ENCODE assay signal across 10 mouse cellular contexts in the genomic region with DNA sequence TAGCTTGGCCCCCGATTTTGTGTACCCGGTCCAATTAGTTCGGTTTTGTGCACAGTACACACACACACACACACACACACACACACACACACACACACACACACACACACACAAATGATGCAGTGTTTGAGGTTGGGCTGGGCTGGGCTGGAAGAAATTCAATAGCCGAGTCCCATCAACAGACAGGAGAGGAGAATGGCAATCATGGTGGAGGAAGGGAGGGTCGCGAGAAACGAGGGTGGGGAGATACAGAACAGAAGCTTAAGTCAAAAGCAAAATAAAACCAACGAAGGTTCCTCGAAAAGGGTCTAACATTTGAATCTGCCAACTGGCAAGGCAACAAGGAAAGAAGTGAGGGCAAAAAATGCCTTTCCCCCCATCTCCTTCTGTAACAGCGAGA. TPM values are rescaled to one million over a fixed set of nuclear protein-coding genes. Genes with fewer than 3 reads are reported as not detected.
A peak's percentile ranks its signal among the peaks of the same experiment; 100 is the strongest.
DNase-seq lines count a peak whose midpoint lies in the region; ATAC-seq and TF ChIP-seq lines count a peak whose summit lies in the region.
"Had no signal": no experiment of that assay in that cellular context is flagged by ENCODE, and none has a peak within 500 bp of the region (broad histone marks: within the 10 kb centered on the region; RNA-seq: fewer than 3 reads in every experiment).

No protein-coding gene starts in this region.

- H3K36me3 ChIP-seq in hindbrain, postnatal 0 days (ENCODE audit: insufficient read depth, low read length): no peaks in the 10 kb centered on the region
- no peaks in the 10 kb centered on the region for H3K36me3 ChIP-seq in neural tube, embryonic 15.5 days

- peak overlapping the region; percentile 82 for H3K4me3 ChIP-seq in hindbrain, postnatal 0 days (ENCODE audit: low read length)
- H3K4me3 ChIP-seq in neural tube, embryonic 15.5 days (replicated peaks): peak overlapping the region; percentile 65
- H3K4me3 ChIP-seq: megakaryocyte, embryonic 14.5 days had no signal

- ATAC-seq in hindbrain, postnatal 0 days: 0 out of 2 replicates have a peak, but pooled peaks have one; percentile 29
- ATAC-seq in neural tube, embryonic 15.5 days (ENCODE audit: low FRiP score): no peak

- TF ChIP-seq CTCF in hindbrain, postnatal 0 days (IDR thresholded peaks at IDR 0.05; ENCODE audit: low read depth): no peak

- no peaks in the 10 kb centered on the region for H3K27me3 ChIP-seq in hindbrain, postnatal 0 days (ENCODE audit: insufficient read depth, low read length)
- H3K27me3 ChIP-seq in neural tube, embryonic 15.5 days (replicated peaks): no peaks in the 10 kb centered on the region

- H3K4me1 ChIP-seq in hindbrain, postnatal 0 days (ENCODE audit: insufficient read depth, low read length): no peaks in the 10 kb centered on the region; the same call in 1 of the 2 replicates
- H3K4me1 ChIP-seq in neural tube, embryonic 15.5 days: peaks cover 4% of the 10 kb centered on the region; the same call in 1 of the 2 replicates

- peak overlapping the region; percentile 59 for H3K4me2 ChIP-seq in hindbrain, postnatal 0 days (ENCODE audit: low read depth, low read length)
- peak overlapping the region; percentile 66 for H3K4me2 ChIP-seq in neural tube, embryonic 15.5 days

- peak overlapping the region; percentile 92; the same call in 1 of the 2 replicates for H3K27ac ChIP-seq in hindbrain, postnatal 0 days
- peak overlapping the region; percentile 96 for H3K27ac ChIP-seq in neural tube, embryonic 15.5 days (replicated peaks)

- peak; percentile 7 to 25 for DNase-seq in kidney, postnatal 4 days
- no peak for DNase-seq in kidney, adult 9 months
- DNase-seq in embryo, embryonic 11 days: peak; percentile 5
- DNase-seq in hindbrain, postnatal 0 days (ENCODE audit: low spot score): peak; percentile 48
- no peak for DNase-seq in heart, postnatal 4 days
- DNase-seq in urinary bladder, postnatal 36 days (ENCODE audit: low spot score in 2 of 2): no peak
- DNase-seq in heart, adult 18-20 months: no peak

- no peaks in the 10 kb centered on the region for H3K9me3 ChIP-seq in hindbrain, postnatal 0 days (ENCODE audit: low read length)
- H3K9me3 ChIP-seq in neural tube, embryonic 15.5 days (replicated peaks): no peaks in the 10 kb centered on the region
- H3K9me3 ChIP-seq: megakaryocyte, embryonic 14.5 days had no signal

- WGBS in hindbrain, postnatal 0 days: 17% methylated on average over 10 of the region's 10 CpGs
- 31% methylated on average over 10 of the region's 10 CpGs for WGBS in neural tube, embryonic 15.5 days

- peak overlapping the region; percentile 63 for H3K9ac ChIP-seq in hindbrain, postnatal 0 days (replicated peaks; ENCODE audit: low read length)
- H3K9ac ChIP-seq in neural tube, embryonic 15.5 days (replicated peaks): peak overlapping the region; percentile 76

RNA-seq across cellular contexts. Expression of a gene that starts 1.6 kb away (rescaled TPM):
- total RNA-seq in hindbrain, postnatal 0 days (2014; rRNA removed): 94.6 and 96.7 TPM in 2 replicates
- polyA plus RNA-seq in hindbrain, postnatal 0 days (2015; fragmentation: Nextera tagmentation; extraction: Ambion mirVana): 38.6 and 39.8 TPM in 2 replicates
- polyA plus RNA-seq in neural tube, embryonic 15.5 days (2015; fragmentation: Nextera tagmentation; extraction: Ambion mirVana): 38.1 and 44.0 TPM in 2 replicates
- total RNA-seq in heart, postnatal 4 days (2021): under 1 TPM; 0.20 to 0.24 TPM
- not detected for total RNA-seq in heart, adult 18-20 months (2021)
- total RNA-seq: heart, postnatal 25 days had no signal

Comparison
In these comparisons a context has a peak if more than half of its experiments do, and no peak if none do; other contexts are left out.
1. DNase-seq: peak in kidney, postnatal 4 days (2 of 2), embryo, embryonic 11 days (single experiment) and hindbrain, postnatal 0 days (single experiment); none in kidney, adult 9 months (single experiment), heart, postnatal 4 days (single experiment), urinary bladder, postnatal 36 days (0 of 2) and heart, adult 18-20 months (0 of 2).
2. RNA of a gene that starts 1.6 kb away (total RNA-seq): 94.6 to 96.7 TPM in hindbrain, postnatal 0 days; 0.20 to 0.24 TPM in heart, postnatal 4 days and not detected in heart, adult 18-20 months; every median in the first group is over 10 times any median in the second.